Mouse (Mus musculus): ENCODE data around the gene D930020B18Rik. TPM values are rescaled to one million over a fixed set of nuclear protein-coding genes. Genes with fewer than 3 reads are reported as not detected.

D930020B18Rik gene
- polyA plus RNA-seq, 1 experiment = 0.72 TPM

Other genes starting within 250 kb of the D930020B18Rik start
- 18.0 and 21.5 TPM in 2 replicates for gene Rassf3, start 165.2 kb upstream of the D930020B18Rik start, polyA plus RNA-seq (2012; rRNA removed)
- 45.2 and 50.4 TPM in 2 replicates for gene Tbk1, start 54.8 kb upstream of the D930020B18Rik start, polyA plus RNA-seq (2012; rRNA removed)
- gene Xpot, start 15.3 kb upstream of the D930020B18Rik start, polyA plus RNA-seq (2012; rRNA removed) = 71.6 and 72.6 TPM in 2 replicates
- gene BC048403, start 98.3 kb downstream of the D930020B18Rik start, polyA plus RNA-seq (2012; rRNA removed) = 6.5 and 7.2 TPM in 2 replicates

All from frontal cortex, adult 2 months (tissue).